Mouse (Mus musculus): Measurements from ENCODE around the gene Stx4a. TPM values are rescaled to one million over a fixed set of nuclear protein-coding genes. Genes with fewer than 3 reads are reported as not detected.

The Stx4a gene
- polyA plus RNA-seq, 1 experiment from 2014 or later, result 24.1 TPM

GRCm38 (mm10) chr7:127841340-127842000, 17.4 kb downstream of the Stx4a start:
- Histone ChIP-seq H3K9ac (replicated peaks) (peak overlapping the region; percentile 75), H3K4me3 (replicated peaks) (peak overlapping the region; percentile 68), H3K4me2 (replicated peaks) (peak overlapping the region; percentile 99), H3K4me1 (replicated peaks) (peaks cover 13% of the 10 kb centered on the region), H3K27ac (peak overlapping the region; percentile 89), H3K36me3 (peaks cover 3% of the 10 kb centered on the region), H3K9me3 (no peaks in the 10 kb centered on the region), H3K27me3 (no peaks in the 10 kb centered on the region)
- ATAC-seq, result peak; percentile 93
- whole genome bisulfite sequencing, result under 1% methylated on average over 37 of the region's 46 CpGs

- Histone ChIP-seq H3K27me3 (no peaks in the 10 kb centered on the region), H3K4me3 (replicated peaks) (peak overlapping the region; percentile 68), H3K9me3 (no peaks in the 10 kb centered on the region), H3K4me2 (replicated peaks) (peak overlapping the region; percentile 99), H3K36me3 (peaks cover 9% of the 10 kb centered on the region), H3K4me1 (replicated peaks) (peaks cover 13% of the 10 kb centered on the region), H3K27ac (peak overlapping the region; percentile 51; the same call in 1 of the 2 replicates), H3K9ac (replicated peaks) (peak overlapping the region; percentile 75)
- peak; percentile 64 for ATAC-seq
- WGBS, result under 1% methylated on average over 40 of the region's 40 CpGs
These were observed 18.1 kb downstream of the Stx4a start for GRCm38 (mm10) chr7:127842001-127842718.

GRCm38 (mm10) chr7:127849973-127850875, 26.1 kb downstream of the Stx4a start:
- no peaks in the 10 kb centered on the region for H3K9me3 ChIP-seq
- no peaks in the 10 kb centered on the region for H3K27me3 ChIP-seq
- 81% methylated on average over 6 of the region's 6 CpGs for WGBS
- no peak overlapping the region for H3K4me2 ChIP-seq (replicated peaks)
- no peak overlapping the region for H3K4me3 ChIP-seq (replicated peaks)
- ATAC-seq, result no peak
- H3K27ac ChIP-seq, result no peak overlapping the region
- H3K36me3 ChIP-seq, result peaks cover 12% of the 10 kb centered on the region
- no peaks in the 10 kb centered on the region for H3K4me1 ChIP-seq (replicated peaks)
- no peak overlapping the region for H3K9ac ChIP-seq (replicated peaks)

DNA sequence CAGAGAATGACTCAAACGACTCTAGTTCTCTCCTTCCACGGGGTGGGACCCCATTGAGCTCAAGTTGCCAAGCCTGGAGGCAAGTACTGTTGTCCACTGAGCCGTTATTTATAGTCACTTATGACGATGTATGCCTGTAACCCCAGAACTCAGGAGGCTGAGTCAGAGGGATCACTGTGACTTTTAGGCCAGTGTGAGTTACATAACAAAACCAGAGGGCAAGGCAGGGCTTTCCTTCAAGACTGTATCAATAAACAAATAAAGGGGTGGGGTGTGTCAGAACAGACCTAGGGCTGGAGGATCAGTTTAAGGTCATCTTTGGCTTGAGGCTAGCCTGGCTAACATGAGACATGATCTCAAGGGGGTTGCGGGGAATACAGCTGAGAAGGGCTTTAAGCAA, 26.8 kb downstream of the Stx4a start:
- no peak for ATAC-seq
- Histone ChIP-seq H3K36me3 (peaks cover 12% of the 10 kb centered on the region), H3K27me3 (no peaks in the 10 kb centered on the region), H3K27ac (no peak overlapping the region), H3K9ac (replicated peaks) (no peak overlapping the region), H3K9me3 (no peaks in the 10 kb centered on the region), H3K4me1 (replicated peaks) (no peaks in the 10 kb centered on the region), H3K4me3 (replicated peaks) (no peak overlapping the region), H3K4me2 (replicated peaks) (no peak overlapping the region)
- 79% methylated on average over 5 of the region's 5 CpGs for WGBS

GRCm38 (mm10) chr7:127858258-127858657, 34.2 kb downstream of the Stx4a start:
- H3K27me3 ChIP-seq, result no peaks in the 10 kb centered on the region
- WGBS, result 93% methylated on average over 6 of the region's 6 CpGs
- H3K27ac ChIP-seq, result no peak overlapping the region
- no peaks in the 10 kb centered on the region for H3K4me1 ChIP-seq (replicated peaks)
- no peak overlapping the region for H3K4me2 ChIP-seq (replicated peaks)
- 0 out of 2 replicates have a peak, but pooled peaks cover 5% of the 10 kb centered on the region for H3K36me3 ChIP-seq
- no peak for ATAC-seq
- H3K9me3 ChIP-seq, result no peaks in the 10 kb centered on the region
- no peak overlapping the region for H3K9ac ChIP-seq (replicated peaks)
- no peak overlapping the region for H3K4me3 ChIP-seq (replicated peaks)

DNA sequence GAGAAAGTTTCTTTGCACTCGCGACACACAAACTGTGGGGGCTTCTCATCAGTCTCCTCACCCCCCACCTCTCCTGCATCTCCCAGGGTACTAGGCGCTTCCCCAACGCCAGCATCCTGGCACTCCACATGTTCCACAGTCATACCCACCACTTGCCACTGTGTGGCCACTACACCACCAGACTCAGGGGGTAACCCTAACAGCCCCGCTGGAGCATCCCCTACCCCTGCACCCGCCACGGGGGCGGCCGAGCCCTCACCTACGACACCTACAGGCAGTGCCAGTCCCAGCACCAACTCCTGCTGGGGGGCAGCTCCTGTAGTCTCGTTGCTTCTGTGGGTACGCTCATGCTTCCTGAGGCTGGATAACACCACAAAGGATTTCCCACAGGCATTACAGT, 42.3 kb downstream of the Stx4a start:
- no peak overlapping the region for H3K4me3 ChIP-seq (replicated peaks)
- no peak overlapping the region for H3K27ac ChIP-seq
- WGBS, result 94% methylated on average over 12 of the region's 12 CpGs
- H3K9ac ChIP-seq (replicated peaks), result no peak overlapping the region
- H3K4me1 ChIP-seq (replicated peaks), result peaks cover 9% of the 10 kb centered on the region
- H3K9me3 ChIP-seq, result no peaks in the 10 kb centered on the region
- peaks cover 60% of the 10 kb centered on the region for H3K36me3 ChIP-seq
- no peak for ATAC-seq
- no peaks in the 10 kb centered on the region for H3K27me3 ChIP-seq
- H3K4me2 ChIP-seq (replicated peaks), result no peak overlapping the region

DNA sequence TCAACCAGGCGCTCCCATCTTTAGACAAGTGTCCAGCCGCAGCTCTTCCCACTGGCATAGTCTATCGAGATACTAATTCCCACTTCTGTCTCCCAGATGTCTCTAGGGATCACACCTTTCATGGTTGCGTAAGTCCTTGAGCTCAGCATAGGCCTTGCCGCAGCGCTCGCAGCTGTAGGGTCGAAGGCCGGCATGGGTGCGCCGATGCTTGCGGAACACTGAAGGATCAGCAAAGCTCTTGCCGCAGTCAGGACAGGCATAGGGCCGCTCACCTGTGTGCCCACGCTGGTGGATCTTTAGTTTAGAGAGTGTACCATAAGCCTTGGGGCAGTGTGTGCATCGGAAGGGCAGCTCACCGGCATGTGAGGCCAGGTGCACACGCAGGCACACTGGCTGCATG, 43.5 kb downstream of the Stx4a start:
- H3K36me3 ChIP-seq, result peaks cover 63% of the 10 kb centered on the region
- no peak overlapping the region for H3K4me3 ChIP-seq (replicated peaks)
- no peaks in the 10 kb centered on the region for H3K9me3 ChIP-seq
- H3K9ac ChIP-seq (replicated peaks), result no peak overlapping the region
- no peak overlapping the region for H3K27ac ChIP-seq
- H3K27me3 ChIP-seq, result no peaks in the 10 kb centered on the region
- ATAC-seq, result no peak
- H3K4me1 ChIP-seq (replicated peaks), result peaks cover 12% of the 10 kb centered on the region
- H3K4me2 ChIP-seq (replicated peaks), result no peak overlapping the region
- WGBS, result 99% methylated on average over 18 of the region's 18 CpGs

DNA sequence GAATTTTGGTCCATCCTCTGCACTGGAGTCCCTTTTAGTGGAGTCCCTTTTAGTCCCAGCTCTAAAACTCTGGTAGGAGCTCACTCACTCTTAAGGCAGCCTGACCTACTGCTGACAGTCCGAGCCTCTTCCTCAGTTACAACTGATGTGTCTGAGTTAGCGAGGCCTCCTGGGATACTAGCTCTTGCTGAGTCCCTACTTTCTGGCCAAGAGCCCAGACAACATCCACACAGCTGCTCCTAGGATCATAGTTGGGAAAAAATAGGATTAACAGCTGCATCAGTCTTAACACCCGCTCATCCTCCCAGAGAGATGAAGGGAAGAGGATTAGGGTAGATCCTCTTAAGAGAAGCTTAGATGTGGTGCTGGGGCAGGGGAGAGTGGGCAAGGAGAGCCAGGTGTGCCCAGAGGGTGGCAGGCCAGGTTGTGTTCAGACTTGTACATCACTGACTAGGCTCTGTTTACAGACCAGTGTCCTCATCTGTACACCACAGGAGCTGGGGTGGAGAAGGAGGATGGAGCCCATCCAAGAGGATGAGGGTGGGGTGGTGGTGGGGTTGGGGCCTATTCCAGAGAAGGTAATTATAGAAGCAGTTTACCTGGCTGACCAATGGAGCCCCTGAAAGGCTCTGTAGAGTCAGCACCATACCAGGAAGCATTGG, 45.2 kb downstream of the Stx4a start:
- Histone ChIP-seq H3K27me3 (no peaks in the 10 kb centered on the region), H3K4me3 (replicated peaks) (no peak overlapping the region), H3K4me2 (replicated peaks) (no peak overlapping the region), H3K36me3 (peaks cover 67% of the 10 kb centered on the region), H3K9ac (replicated peaks) (no peak overlapping the region; the same call in 1 of the 2 replicates), H3K27ac (peak overlapping the region; percentile 32; the same call in 1 of the 2 replicates), H3K4me1 (replicated peaks) (peaks cover 28% of the 10 kb centered on the region), H3K9me3 (no peaks in the 10 kb centered on the region)
- 49% methylated on average over 3 of the region's 3 CpGs for WGBS
- 0 out of 2 replicates have a peak, but pooled peaks have one; percentile 35 for ATAC-seq

- Histone ChIP-seq H3K4me2 (replicated peaks) (no peak overlapping the region), H3K4me3 (replicated peaks) (no peak overlapping the region), H3K4me1 (replicated peaks) (peaks cover 33% of the 10 kb centered on the region), H3K27ac (no peak overlapping the region), H3K9ac (replicated peaks) (no peak overlapping the region), H3K36me3 (peaks cover 58% of the 10 kb centered on the region), H3K27me3 (no peaks in the 10 kb centered on the region), H3K9me3 (no peaks in the 10 kb centered on the region)
- ATAC-seq, result no peak
- WGBS, result 79% methylated on average over 5 of the region's 5 CpGs
These were observed 46.2 kb downstream of the Stx4a start for GRCm38 (mm10) chr7:127870136-127870821.

DNA sequence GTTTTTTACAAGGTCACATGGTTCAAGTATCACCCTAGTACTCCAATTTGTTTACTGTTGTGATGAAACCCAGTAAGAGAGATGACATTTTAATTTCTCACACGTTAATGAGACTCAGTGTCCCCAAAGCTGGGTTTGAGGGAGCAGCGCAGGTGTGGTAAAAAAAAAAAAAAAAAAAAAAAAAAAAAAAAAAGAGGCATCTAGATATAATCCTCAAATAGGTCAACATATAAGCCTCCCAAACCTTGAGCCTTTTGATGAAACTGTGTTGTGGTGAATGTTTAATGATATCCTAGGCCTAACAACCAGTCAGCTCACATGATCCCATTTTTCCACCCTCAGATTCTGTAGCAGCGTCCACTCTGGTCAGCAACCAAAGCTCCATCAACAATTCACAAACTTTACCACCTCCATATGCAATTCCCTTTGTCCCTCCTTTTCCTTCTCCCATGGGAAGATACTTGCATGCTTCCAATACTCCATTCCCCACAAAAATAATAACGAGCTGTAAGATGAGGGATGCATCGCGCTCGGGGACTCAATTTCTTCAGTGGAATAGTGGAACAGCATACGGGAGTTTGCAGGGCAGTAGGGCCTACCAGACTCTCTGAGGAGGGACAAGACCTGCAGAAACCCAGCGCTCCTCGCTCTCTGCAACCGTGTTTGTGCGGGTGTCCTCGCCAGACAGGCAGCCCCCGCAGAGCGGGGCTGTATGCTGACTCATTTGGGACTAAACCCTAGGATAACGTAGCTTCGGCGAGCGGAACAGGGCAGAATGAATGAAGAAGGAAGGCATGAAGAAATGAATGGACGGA, 50.9 kb downstream of the Stx4a start:
- 4% methylated on average over 20 of the region's 20 CpGs for WGBS
- Histone ChIP-seq H3K36me3 (peaks cover 48% of the 10 kb centered on the region), H3K4me3 (replicated peaks) (peak overlapping the region; percentile 98), H3K9me3 (no peaks in the 10 kb centered on the region), H3K4me2 (replicated peaks) (peak overlapping the region; percentile 78), H3K27ac (peak overlapping the region; percentile 99), H3K27me3 (no peaks in the 10 kb centered on the region), H3K9ac (replicated peaks) (peak overlapping the region; percentile 91), H3K4me1 (replicated peaks) (peaks cover 39% of the 10 kb centered on the region)
- ATAC-seq, result peak; percentile 44; the same call in 1 of the 2 replicates
